9 mouse cellular contexts compared by ENCODE assay signal in the genomic region with DNA sequence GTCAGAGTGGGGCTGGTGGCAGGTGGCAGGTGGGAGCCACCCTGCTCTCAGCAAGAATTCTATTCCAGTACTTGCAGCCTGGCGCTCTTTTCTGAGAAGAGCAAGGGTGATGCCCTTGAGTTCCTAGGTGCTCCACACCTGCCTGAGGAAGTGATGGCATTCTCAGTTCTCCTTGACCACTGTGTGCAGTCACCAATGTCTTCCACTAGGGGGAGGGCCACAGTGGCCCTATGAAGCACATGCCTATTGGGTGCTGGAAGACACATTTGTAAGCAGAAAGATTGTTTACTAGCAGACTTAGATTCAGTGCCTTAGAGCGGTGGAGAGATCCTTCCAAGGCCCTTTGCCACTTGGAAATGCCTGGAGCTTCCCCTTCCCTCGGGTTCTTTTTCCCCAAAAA. TPM values are rescaled to one million over a fixed set of nuclear protein-coding genes. Genes with fewer than 3 reads are reported as not detected.
DNase-seq lines count a peak whose midpoint lies in the region; ATAC-seq and TF ChIP-seq lines count a peak whose summit lies in the region.
"Had no signal": no experiment of that assay in that cellular context is flagged by ENCODE, and none has a peak within 500 bp of the region (broad histone marks: within the 10 kb centered on the region; RNA-seq: fewer than 3 reads in every experiment).

No protein-coding gene starts in this region.

- peak; percentile 67 for TF ChIP-seq CTCF in left cerebral cortex, adult 2 months (IDR thresholded peaks at IDR 0.05)

- intact Hi-C loops in left cerebral cortex, adult 2 months (cut with DNase I): loop anchor here (5.0 to 10.0 kb wide), 2 partner anchors 156 to 521 kb away; no protein-coding TSS in a partner anchor

- DNase-seq in left cerebral cortex, adult 2 months (ENCODE audit: extremely low spot score in 1 of 2, low spot score in 2 of 2): no peak
- DNase-seq in left cerebral cortex, adult 9 months (ENCODE audit: low spot score in 2 of 2): no peak
- peak; percentile 71 for DNase-seq in R1 (ENCODE audit: low read depth, low spot score)
- peak; percentile 13 for DNase-seq in retina, postnatal 7 days (ENCODE audit: low read depth, low spot score)
- no peak for DNase-seq in gastrocnemius, adult 18-20 months (ENCODE audit: low spot score)
- no peak for DNase-seq in ovary, postnatal 36 days (ENCODE audit: low spot score)
- no peak for DNase-seq in layer of hippocampus, adult 9-11 months

- no peak overlapping the region for H3K27ac ChIP-seq in left cerebral cortex, adult 2 months
- H3K27ac ChIP-seq: heart, embryonic 13.5 days had no signal

- no peak overlapping the region for H3K4me3 ChIP-seq in left cerebral cortex, adult 2 months
- H3K4me3 ChIP-seq: heart, embryonic 13.5 days had no signal

- peak; percentile 81 for ATAC-seq in erythroid progenitor cell, adult 5-6 weeks (replicated peaks; ENCODE audit: low FRiP score, poor library complexity, severe bottlenecking)

RNA-seq across cellular contexts. Expression of gene Atg16l1, which starts 10.6 kb away (rescaled TPM):
- 10 to 100 TPM; 69.1 to 69.5 TPM for total RNA-seq in left cerebral cortex, adult 2 months (2021)
- total RNA-seq in erythroid progenitor cell, adult 5-6 weeks (2015; ENCODE audit: low replicate concordance): 30.2 and 44.0 TPM in 2 replicates
- 79.1 and 166 TPM in 2 replicates for total RNA-seq in erythroid progenitor cell, adult 5-6 weeks (2017; ENCODE audit: low replicate concordance)
- 10 to 100 TPM; 16.3 to 17.6 TPM for total RNA-seq in gastrocnemius, adult 18-20 months (2021)

RNA-seq across cellular contexts. Expression of gene Sag, which starts 37.2 kb away (rescaled TPM):
- 1 to 10 TPM; 2.2 to 3.3 TPM for total RNA-seq in left cerebral cortex, adult 2 months (2021)
- total RNA-seq in erythroid progenitor cell, adult 5-6 weeks (2015; ENCODE audit: low replicate concordance): 0.36 and 1.7 TPM in 2 replicates
- not detected in 2 replicates for total RNA-seq in erythroid progenitor cell, adult 5-6 weeks (2017; ENCODE audit: low replicate concordance)
- total RNA-seq in gastrocnemius, adult 18-20 months (2021): under 1 TPM in 1 of 2 experiments, not detected in 1; 0.26 TPM

Comparison
In these comparisons a context has a peak if more than half of its experiments do, and no peak if none do; other contexts are left out.
1. DNase-seq: peak in R1 (single experiment) and retina, postnatal 7 days (single experiment); none in left cerebral cortex, adult 2 months (0 of 2), left cerebral cortex, adult 9 months (0 of 2), gastrocnemius, adult 18-20 months (single experiment), ovary, postnatal 36 days (single experiment) and layer of hippocampus, adult 9-11 months (single experiment).